Comparison of ENCODE assay signal across 8 mouse cellular contexts in the genomic region with DNA sequence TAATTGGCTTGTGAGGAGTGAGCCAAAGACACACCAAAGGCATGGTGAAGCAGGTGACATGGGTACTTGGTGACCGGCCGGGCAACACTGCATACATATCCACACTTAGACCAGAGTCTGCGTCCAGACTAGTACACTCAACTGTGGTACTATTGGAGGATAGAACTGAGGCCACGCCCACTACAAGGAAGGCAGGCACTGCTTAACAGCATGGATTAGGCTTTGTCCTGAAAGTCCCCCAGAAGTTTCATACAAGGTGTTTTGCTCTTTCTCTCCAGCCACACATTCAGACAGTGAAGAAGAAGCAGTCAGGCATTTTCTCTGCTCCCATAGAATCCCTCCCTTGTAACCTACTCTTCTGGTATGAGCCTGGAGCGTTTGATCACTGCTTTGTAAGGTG. TPM values are rescaled to one million over a fixed set of nuclear protein-coding genes. Genes with fewer than 3 reads are reported as not detected.
A peak's percentile ranks its signal among the peaks of the same experiment; 100 is the strongest.
DNase-seq lines count a peak whose midpoint lies in the region; ATAC-seq and TF ChIP-seq lines count a peak whose summit lies in the region.

No protein-coding gene starts in this region.

- H3K9me3 ChIP-seq in intestine, postnatal 0 days (ENCODE audit: control insufficient read depth) = no peaks in the 10 kb centered on the region
- no peaks in the 10 kb centered on the region for H3K9me3 ChIP-seq in liver, embryonic 12.5 days (replicated peaks)
- no peaks in the 10 kb centered on the region for H3K9me3 ChIP-seq in stomach, embryonic 16.5 days (replicated peaks; ENCODE audit: control insufficient read depth, low read length)

- H3K4me3 ChIP-seq in intestine, postnatal 0 days (ENCODE audit: low read depth, low read length) = peak overlapping the region; percentile 95
- H3K4me3 ChIP-seq in liver, embryonic 12.5 days = peak overlapping the region; percentile 86
- H3K4me3 ChIP-seq in stomach, embryonic 16.5 days (replicated peaks; ENCODE audit: low read length) = peak overlapping the region; percentile 54

- H3K9ac ChIP-seq in intestine, postnatal 0 days (ENCODE audit: low read depth, low read length) = peak overlapping the region; percentile 76
- H3K9ac ChIP-seq in liver, embryonic 12.5 days = peak overlapping the region; percentile 85
- peak overlapping the region; percentile 75 for H3K9ac ChIP-seq in stomach, embryonic 16.5 days (ENCODE audit: low read length)

- ATAC-seq in intestine, postnatal 0 days = peak; percentile 44
- ATAC-seq in liver, embryonic 12.5 days = peak; percentile 64
- peak; percentile 82 for ATAC-seq in stomach, embryonic 16.5 days (ENCODE audit: insufficient read depth, low FRiP score)

- DNase-seq in urinary bladder, adult 18-20 months (ENCODE audit: low spot score in 2 of 2) = peak; percentile 27 to 33
- no peak for DNase-seq in urinary bladder, adult 2 months (ENCODE audit: low spot score)
- peak; percentile 87 for DNase-seq in embryo, embryonic 11 days
- peak; percentile 96 for DNase-seq in heart, adult 11 months
- DNase-seq in naive thymus-derived CD4-positive, alpha-beta T cell, adult 2 months (ENCODE audit: low read depth) = peak; percentile 55

- H3K36me3 ChIP-seq in intestine, postnatal 0 days (ENCODE audit: control insufficient read depth, insufficient read depth) = peaks cover 18% of the 10 kb centered on the region
- peaks cover 35% of the 10 kb centered on the region for H3K36me3 ChIP-seq in liver, embryonic 12.5 days
- H3K36me3 ChIP-seq in stomach, embryonic 16.5 days (ENCODE audit: control insufficient read depth, insufficient read depth, low read length) = peaks cover 12% of the 10 kb centered on the region; the same call in 1 of the 2 replicates

- WGBS in intestine, postnatal 0 days = under 1% methylated on average over 5 of the region's 5 CpGs
- WGBS in liver, embryonic 12.5 days (ENCODE audit: insufficient replicate concordance) = 3% methylated on average over 5 of the region's 5 CpGs
- WGBS in stomach, embryonic 16.5 days = 1% methylated on average over 5 of the region's 5 CpGs

- H3K4me2 ChIP-seq in intestine, postnatal 0 days (replicated peaks; ENCODE audit: low read depth) = peak overlapping the region; percentile 84
- H3K4me2 ChIP-seq in liver, embryonic 12.5 days = peak overlapping the region; percentile 88
- H3K4me2 ChIP-seq in stomach, embryonic 16.5 days (ENCODE audit: low read depth, low read length) = peak overlapping the region; percentile 84

- no peak for TF ChIP-seq CTCF in intestine, postnatal 0 days (IDR thresholded peaks at IDR 0.05; ENCODE audit: low read depth)

- no peak overlapping the region; the same call in 1 of the 2 replicates for H3K27ac ChIP-seq in intestine, postnatal 0 days (ENCODE audit: low read depth, low read length)
- H3K27ac ChIP-seq in liver, embryonic 12.5 days = peak overlapping the region; percentile 94
- H3K27ac ChIP-seq in stomach, embryonic 16.5 days (ENCODE audit: low read length) = peak overlapping the region; percentile 98

- H3K27me3 ChIP-seq in intestine, postnatal 0 days (replicated peaks; ENCODE audit: control insufficient read depth, insufficient read depth, low read length) = no peaks in the 10 kb centered on the region
- no peaks in the 10 kb centered on the region for H3K27me3 ChIP-seq in liver, embryonic 12.5 days (replicated peaks)
- no peaks in the 10 kb centered on the region for H3K27me3 ChIP-seq in stomach, embryonic 16.5 days (ENCODE audit: control insufficient read depth, insufficient read depth, low read length)

- H3K4me1 ChIP-seq in intestine, postnatal 0 days (replicated peaks; ENCODE audit: control insufficient read depth, insufficient read depth, low read length) = no peaks in the 10 kb centered on the region
- peaks cover 31% of the 10 kb centered on the region for H3K4me1 ChIP-seq in liver, embryonic 12.5 days
- H3K4me1 ChIP-seq in stomach, embryonic 16.5 days (ENCODE audit: control insufficient read depth, insufficient read depth, low read length) = peaks cover 10% of the 10 kb centered on the region; the same call in 1 of the 2 replicates

RNA-seq across cellular contexts. Expression of a gene that starts 1.2 kb away (rescaled TPM):
- polyA plus RNA-seq in urinary bladder, adult 2 months (2012; rRNA removed) = 24.5 and 34.0 TPM in 2 replicates
- polyA plus RNA-seq in intestine, postnatal 0 days (2015; fragmentation: Nextera tagmentation; extraction: Ambion mirVana) = 50.7 and 64.3 TPM in 2 replicates
- 58.3 and 62.7 TPM in 2 replicates for polyA plus RNA-seq in liver, embryonic 12.5 days (2016; fragmentation: Nextera tagmentation; extraction: Ambion mirVana)
- 80.8 and 86.1 TPM in 2 replicates for polyA plus RNA-seq in stomach, embryonic 16.5 days (2015; fragmentation: Nextera tagmentation; extraction: Ambion mirVana)

RNA-seq across cellular contexts. Expression of a gene that starts 9.9 kb away (rescaled TPM):
- polyA plus RNA-seq in urinary bladder, adult 2 months (2012; rRNA removed) = 16.7 and 17.9 TPM in 2 replicates
- 36.2 and 36.6 TPM in 2 replicates for polyA plus RNA-seq in intestine, postnatal 0 days (2015; fragmentation: Nextera tagmentation; extraction: Ambion mirVana)
- polyA plus RNA-seq in liver, embryonic 12.5 days (2016; fragmentation: Nextera tagmentation; extraction: Ambion mirVana) = 71.2 and 72.4 TPM in 2 replicates
- polyA plus RNA-seq in stomach, embryonic 16.5 days (2015; fragmentation: Nextera tagmentation; extraction: Ambion mirVana) = 50.6 and 55.3 TPM in 2 replicates

RNA-seq across cellular contexts. Expression of a gene that starts 45.3 kb away (rescaled TPM):
- 99.7 and 110 TPM in 2 replicates for polyA plus RNA-seq in urinary bladder, adult 2 months (2012; rRNA removed)
- polyA plus RNA-seq in intestine, postnatal 0 days (2015; fragmentation: Nextera tagmentation; extraction: Ambion mirVana) = 24.0 and 25.3 TPM in 2 replicates
- polyA plus RNA-seq in liver, embryonic 12.5 days (2016; fragmentation: Nextera tagmentation; extraction: Ambion mirVana) = 82.8 and 90.3 TPM in 2 replicates
- 63.0 and 64.7 TPM in 2 replicates for polyA plus RNA-seq in stomach, embryonic 16.5 days (2015; fragmentation: Nextera tagmentation; extraction: Ambion mirVana)
